Mouse (Mus musculus): ENCODE data around the gene Ntf5. TPM values are rescaled to one million over a fixed set of nuclear protein-coding genes. Genes with fewer than 3 reads are reported as not detected.

The Ntf5 gene
- total RNA-seq, 1 experiment = 2.4 TPM

DNA sequence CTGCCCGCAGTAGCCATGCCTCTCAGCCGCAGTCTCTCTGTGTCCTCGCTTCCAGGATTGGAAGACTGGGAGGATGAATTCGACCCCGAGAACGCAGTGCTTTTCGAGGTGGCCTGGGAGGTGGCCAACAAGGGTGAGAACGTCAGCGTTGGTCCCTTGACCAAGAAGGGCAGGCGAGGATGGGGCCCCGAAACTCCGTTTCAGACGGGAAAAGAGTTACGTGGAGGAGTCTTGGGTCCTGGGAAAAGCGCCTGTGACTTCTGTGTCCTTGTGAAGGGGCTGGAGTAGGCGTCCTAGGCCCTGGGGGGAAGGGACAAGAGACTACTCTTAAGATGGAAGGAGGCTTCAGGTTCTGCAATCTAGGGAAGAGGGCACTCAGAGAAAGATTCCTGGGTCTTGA, 21.5 kb downstream of the Ntf5 start:
- in situ Hi-C loops (cut with MboI; ENCODE audit: low sequenced_read_pairs in 2 of 2, unreplicated experiment in 2 of 2) = no loop called here
- no peak for DNase-seq (ENCODE audit: low read depth, low spot score)
- Histone ChIP-seq H3K4me1 (ENCODE audit: control insufficient read depth in 2 of 2, insufficient read depth in 2 of 2, low read length in 2 of 2, poor library complexity in 1 of 2) (peaks cover 12 to 18% of the 10 kb centered on the region in 2 experiments), H3K9me3 (ENCODE audit: control insufficient read depth, insufficient read depth, low read depth, low read length) (no peaks in the 10 kb centered on the region), H3K4me3 (ENCODE audit: insufficient read depth in 1 of 2, low read depth in 1 of 2, low read length in 2 of 2, poor library complexity in 1 of 2, severe bottlenecking in 1 of 2) (peak overlapping the region; percentile 66 to 79), H3K27ac (ENCODE audit: insufficient read depth, low read depth, low read length, poor library complexity, severe bottlenecking) (0 out of 2 replicates have a peak overlapping the region, but pooled peaks have one; percentile 4), H3K9ac (ENCODE audit: insufficient read depth, low read depth, low read length, poor library complexity, severe bottlenecking) (peak overlapping the region; percentile 75), H3K36me3 (ENCODE audit: control insufficient read depth, insufficient read depth, low read length, poor library complexity, severe bottlenecking) (peaks cover 26% of the 10 kb centered on the region)
- TF ChIP-seq ZNF384 (IDR thresholded peaks at IDR 0.05; ENCODE audit: low read depth, low read length) (no peak), HCFC1 (IDR thresholded peaks at IDR 0.05; ENCODE audit: borderline replicate concordance, insufficient read depth, low read length) (no peak), MAFK (IDR thresholded peaks at IDR 0.05; ENCODE audit: insufficient read depth, low read depth, low read length) (no peak), CHD2 (IDR thresholded peaks at IDR 0.05; ENCODE audit: low read depth, low read length) (no peak), ZC3H11A (IDR thresholded peaks at IDR 0.05; ENCODE audit: borderline replicate concordance, low read depth, low read length) (no peak)

DNA sequence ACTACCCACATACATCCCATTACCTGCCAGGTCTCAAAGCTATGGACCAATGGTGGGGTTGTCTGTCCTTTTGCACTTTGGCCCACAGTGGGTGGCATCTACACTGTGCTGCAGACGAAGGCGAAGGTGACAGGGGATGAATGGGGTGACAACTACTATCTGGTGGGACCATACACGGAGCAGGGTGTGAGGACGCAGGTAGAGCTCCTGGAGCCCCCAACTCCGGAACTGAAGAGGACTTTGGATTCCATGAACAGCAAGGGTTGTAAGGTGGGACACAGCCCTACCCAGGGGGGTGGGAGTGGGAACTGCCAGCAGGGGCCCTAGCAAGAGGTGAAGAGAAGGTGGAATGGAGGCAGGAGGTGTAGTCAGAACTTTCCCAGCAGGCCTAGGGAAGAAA, 22.9 kb downstream of the Ntf5 start:
- DNase-seq (ENCODE audit: low read depth, low spot score) = no peak
- Histone ChIP-seq H3K4me3 (ENCODE audit: insufficient read depth in 1 of 2, low read depth in 1 of 2, low read length in 2 of 2, poor library complexity in 1 of 2, severe bottlenecking in 1 of 2) (no peak overlapping the region), H3K9me3 (ENCODE audit: control insufficient read depth, insufficient read depth, low read depth, low read length) (no peaks in the 10 kb centered on the region), H3K4me1 (ENCODE audit: control insufficient read depth in 2 of 2, insufficient read depth in 2 of 2, low read length in 2 of 2, poor library complexity in 1 of 2) (peaks cover 7 to 13% of the 10 kb centered on the region in 2 experiments), H3K9ac (ENCODE audit: insufficient read depth, low read depth, low read length, poor library complexity, severe bottlenecking) (no peak overlapping the region), H3K27ac (ENCODE audit: insufficient read depth, low read depth, low read length, poor library complexity, severe bottlenecking) (no peak overlapping the region), H3K36me3 (ENCODE audit: control insufficient read depth, insufficient read depth, low read length, poor library complexity, severe bottlenecking) (peaks cover 12% of the 10 kb centered on the region)
- in situ Hi-C loops (cut with MboI; ENCODE audit: low sequenced_read_pairs in 2 of 2, unreplicated experiment in 2 of 2) = no loop called here
- TF ChIP-seq ZNF384 (IDR thresholded peaks at IDR 0.05; ENCODE audit: low read depth, low read length) (no peak), ZC3H11A (IDR thresholded peaks at IDR 0.05; ENCODE audit: borderline replicate concordance, low read depth, low read length) (no peak), CHD2 (IDR thresholded peaks at IDR 0.05; ENCODE audit: low read depth, low read length) (no peak), MAFK (IDR thresholded peaks at IDR 0.05; ENCODE audit: insufficient read depth, low read depth, low read length) (no peak), HCFC1 (IDR thresholded peaks at IDR 0.05; ENCODE audit: borderline replicate concordance, insufficient read depth, low read length) (no peak)

GRCm38 (mm10) chr7:45437046-45437445, 23.6 kb downstream of the Ntf5 start:
- Histone ChIP-seq H3K4me1 (ENCODE audit: control insufficient read depth in 2 of 2, insufficient read depth in 2 of 2, low read length in 2 of 2, poor library complexity in 1 of 2) (peaks cover 7 to 13% of the 10 kb centered on the region in 2 experiments), H3K36me3 (ENCODE audit: control insufficient read depth, insufficient read depth, low read length, poor library complexity, severe bottlenecking) (peaks cover 7% of the 10 kb centered on the region; the same call in 1 of the 2 replicates), H3K9ac (ENCODE audit: insufficient read depth, low read depth, low read length, poor library complexity, severe bottlenecking) (no peak overlapping the region), H3K9me3 (ENCODE audit: control insufficient read depth, insufficient read depth, low read depth, low read length) (no peaks in the 10 kb centered on the region), H3K27ac (ENCODE audit: insufficient read depth, low read depth, low read length, poor library complexity, severe bottlenecking) (no peak overlapping the region), H3K4me3 (ENCODE audit: insufficient read depth in 1 of 2, low read depth in 1 of 2, low read length in 2 of 2, poor library complexity in 1 of 2, severe bottlenecking in 1 of 2) (no peak overlapping the region)
- no peak for DNase-seq (ENCODE audit: low read depth, low spot score)
- in situ Hi-C loops (cut with MboI; ENCODE audit: low sequenced_read_pairs in 2 of 2, unreplicated experiment in 2 of 2) = no loop called here
- TF ChIP-seq HCFC1 (IDR thresholded peaks at IDR 0.05; ENCODE audit: borderline replicate concordance, insufficient read depth, low read length) = no peak
- TF ChIP-seq CHD2 (IDR thresholded peaks at IDR 0.05; ENCODE audit: low read depth, low read length) = no peak
- no peak for TF ChIP-seq ZNF384 (IDR thresholded peaks at IDR 0.05; ENCODE audit: low read depth, low read length)
- no peak for TF ChIP-seq MAFK (IDR thresholded peaks at IDR 0.05; ENCODE audit: insufficient read depth, low read depth, low read length)

DNA sequence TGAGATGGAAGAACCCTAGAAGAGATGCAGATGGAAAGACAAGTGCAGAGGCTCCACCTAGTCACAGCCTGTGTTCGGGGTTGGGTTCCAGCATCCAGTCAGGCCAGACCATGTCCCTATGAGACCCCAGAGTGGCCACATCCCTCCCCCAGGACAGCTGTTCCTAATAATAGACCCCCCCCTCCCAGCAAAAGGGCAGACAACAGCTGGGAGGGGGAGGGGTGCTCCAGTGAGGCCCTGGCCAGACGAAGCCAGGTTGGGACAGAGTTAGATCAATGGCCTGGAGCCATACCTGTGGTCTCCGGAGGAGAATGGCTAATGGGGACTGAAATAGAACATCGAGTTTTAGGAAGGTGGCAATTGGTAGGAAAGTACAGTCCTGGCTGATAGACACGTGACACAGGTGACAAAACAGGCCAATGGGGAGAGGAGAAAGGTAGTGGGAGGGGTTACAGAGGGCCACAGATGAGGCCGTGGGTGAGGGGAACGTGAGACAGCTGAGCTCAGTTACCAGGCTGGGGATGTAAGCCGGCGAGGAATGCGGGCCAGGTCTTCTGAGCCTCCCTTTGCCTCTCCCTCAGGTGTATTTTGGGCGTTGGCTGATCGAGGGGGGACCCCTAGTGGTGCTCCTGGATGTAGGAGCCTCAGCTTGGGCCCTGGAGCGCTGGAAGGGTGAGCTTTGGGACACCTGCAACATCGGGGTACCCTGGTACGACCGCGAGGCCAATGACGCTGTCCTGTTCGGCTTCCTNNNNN, 24.2 kb downstream of the Ntf5 start, which contains the start of gene Ruvbl2:
TSS of gene Ruvbl2 (minus strand) at position 576 of the 756 bp plus-strand sequence.
- Histone ChIP-seq H3K4me3 (ENCODE audit: insufficient read depth in 1 of 2, low read depth in 1 of 2, low read length in 2 of 2, poor library complexity in 1 of 2, severe bottlenecking in 1 of 2) (peak within 1 kb of the TSS; percentile 34 to 36; a peak in 3 of 4 replicates), H3K4me1 (ENCODE audit: control insufficient read depth in 2 of 2, insufficient read depth in 2 of 2, low read length in 2 of 2, poor library complexity in 1 of 2) (peaks cover 7 to 13% of the 10 kb centered on the region in 2 experiments), H3K36me3 (ENCODE audit: control insufficient read depth, insufficient read depth, low read length, poor library complexity, severe bottlenecking) (peaks cover 2% of the 10 kb centered on the region; the same call in 1 of the 2 replicates), H3K27ac (ENCODE audit: insufficient read depth, low read depth, low read length, poor library complexity, severe bottlenecking) (no peak within 1 kb of the TSS), H3K9me3 (ENCODE audit: control insufficient read depth, insufficient read depth, low read depth, low read length) (no peaks in the 10 kb centered on the region), H3K9ac (ENCODE audit: insufficient read depth, low read depth, low read length, poor library complexity, severe bottlenecking) (peak within 1 kb of the TSS; percentile 61)
- DNase-seq (ENCODE audit: low read depth, low spot score) = no peak
- in situ Hi-C loops (cut with MboI; ENCODE audit: low sequenced_read_pairs in 2 of 2, unreplicated experiment in 2 of 2) = no loop called here
- no peak for TF ChIP-seq HCFC1 (IDR thresholded peaks at IDR 0.05; ENCODE audit: borderline replicate concordance, insufficient read depth, low read length)
- no peak for TF ChIP-seq ZNF384 (IDR thresholded peaks at IDR 0.05; ENCODE audit: low read depth, low read length)
- no peak for TF ChIP-seq ZC3H11A (IDR thresholded peaks at IDR 0.05; ENCODE audit: borderline replicate concordance, low read depth, low read length)
- no peak for TF ChIP-seq CHD2 (IDR thresholded peaks at IDR 0.05; ENCODE audit: low read depth, low read length)
- no peak for TF ChIP-seq MAFK (IDR thresholded peaks at IDR 0.05; ENCODE audit: insufficient read depth, low read depth, low read length)
